ENCODE assay signal across 8 mouse cellular contexts in the genomic region with DNA sequence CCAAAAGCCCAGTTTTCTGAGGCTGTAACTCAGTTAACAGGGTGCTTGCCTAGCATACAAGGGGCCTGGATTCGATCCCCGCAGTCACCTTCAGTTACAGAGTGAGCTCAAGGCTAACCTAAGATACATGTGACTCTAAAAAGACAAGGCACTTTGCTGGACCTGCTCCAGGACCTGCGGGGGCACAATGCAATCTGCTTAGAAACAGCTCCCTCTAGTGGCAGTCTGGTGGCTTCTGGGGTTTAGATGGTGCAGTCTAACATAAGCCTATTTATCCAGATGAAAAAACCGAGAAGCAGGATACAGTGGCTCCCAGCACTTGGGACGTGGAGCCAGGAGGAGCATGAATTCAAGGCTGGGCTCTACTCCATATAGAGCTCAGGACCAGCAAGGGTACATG. TPM values are rescaled to one million over a fixed set of nuclear protein-coding genes. Genes with fewer than 3 reads are reported as not detected.
DNase-seq lines count a peak whose midpoint lies in the region; ATAC-seq lines count a peak whose summit lies in the region.

No protein-coding gene starts in this region.

- no peak for ATAC-seq in midbrain, embryonic 15.5 days (replicated peaks)

- no peak overlapping the region for H3K27ac ChIP-seq in limb, embryonic 10.5 days
- H3K27ac ChIP-seq in midbrain, embryonic 15.5 days, result 0 out of 2 replicates have a peak overlapping the region, but pooled peaks have one; percentile 31

- H3K4me3 ChIP-seq in limb, embryonic 10.5 days, result no peak overlapping the region
- H3K4me3 ChIP-seq in midbrain, embryonic 15.5 days, result no peak overlapping the region

- H3K4me1 ChIP-seq in limb, embryonic 10.5 days, result no peaks in the 10 kb centered on the region
- no peaks in the 10 kb centered on the region for H3K4me1 ChIP-seq in midbrain, embryonic 15.5 days

- intact Hi-C loops in gastrocnemius, postnatal 36 days (cut with DNase I), result no loop called here

- DNase-seq in urinary bladder, postnatal 25 days (ENCODE audit: low spot score), result peak; percentile 67
- no peak for DNase-seq in urinary bladder, postnatal 10 days (ENCODE audit: low spot score)
- peak; percentile 93 for DNase-seq in embryo, embryonic 10.5 days (ENCODE audit: low spot score)
- peak; percentile 63 to 85 for DNase-seq in gastrocnemius, postnatal 36 days
- peak; percentile 83 for DNase-seq in kidney, adult 11 months
- DNase-seq in limb, embryonic 10.5 days (ENCODE audit: low spot score), result peak; percentile 73
- peak; percentile 65 to 86 for DNase-seq in spleen, postnatal 10 days (ENCODE audit: low spot score in 2 of 2)

- peaks cover 90% of the 10 kb centered on the region for H3K36me3 ChIP-seq in limb, embryonic 10.5 days
- H3K36me3 ChIP-seq in midbrain, embryonic 15.5 days (replicated peaks), result peaks cover 26% of the 10 kb centered on the region

- no peaks in the 10 kb centered on the region for H3K9me3 ChIP-seq in limb, embryonic 10.5 days (replicated peaks)
- H3K9me3 ChIP-seq in midbrain, embryonic 15.5 days, result no peaks in the 10 kb centered on the region

- 44% methylated on average over 5 of the region's 5 CpGs for WGBS in limb, embryonic 10.5 days
- 33% methylated on average over 5 of the region's 5 CpGs for WGBS in midbrain, embryonic 15.5 days

- H3K27me3 ChIP-seq in limb, embryonic 10.5 days (ENCODE audit: low read depth, poor library complexity, severe bottlenecking), result no peaks in the 10 kb centered on the region
- H3K27me3 ChIP-seq in midbrain, embryonic 15.5 days (replicated peaks), result no peaks in the 10 kb centered on the region

- H3K4me2 ChIP-seq in midbrain, embryonic 15.5 days, result no peak overlapping the region

- H3K9ac ChIP-seq in midbrain, embryonic 15.5 days, result no peak overlapping the region

RNA-seq across cellular contexts. Expression of gene Snx21, which starts 8.7 kb away (rescaled TPM):
- total RNA-seq in gastrocnemius, postnatal 36 days (2021), result 10 to 100 TPM; 18.1 to 20.8 TPM
- polyA plus RNA-seq in limb, embryonic 10.5 days (2016; fragmentation: Nextera tagmentation; extraction: Ambion mirVana), result 9.0 and 12.2 TPM in 2 replicates
- polyA plus RNA-seq in midbrain, embryonic 15.5 days (2015; fragmentation: Nextera tagmentation; extraction: Ambion mirVana), result 34.8 and 40.6 TPM in 2 replicates

RNA-seq across cellular contexts. Expression of gene Acot8, which starts 10.4 kb away (rescaled TPM):
- total RNA-seq in gastrocnemius, postnatal 36 days (2021), result 1 to 10 TPM; 6.9 to 8.6 TPM
- polyA plus RNA-seq in limb, embryonic 10.5 days (2016; fragmentation: Nextera tagmentation; extraction: Ambion mirVana), result 14.7 and 18.4 TPM in 2 replicates
- 20.0 and 20.2 TPM in 2 replicates for polyA plus RNA-seq in midbrain, embryonic 15.5 days (2015; fragmentation: Nextera tagmentation; extraction: Ambion mirVana)

RNA-seq across cellular contexts. Expression of gene Zswim3, which starts 10.6 kb away (rescaled TPM):
- 1 to 10 TPM; 1.2 TPM for total RNA-seq in gastrocnemius, postnatal 36 days (2021)
- polyA plus RNA-seq in limb, embryonic 10.5 days (2016; fragmentation: Nextera tagmentation; extraction: Ambion mirVana), result 9.1 and 9.9 TPM in 2 replicates
- 17.8 and 18.4 TPM in 2 replicates for polyA plus RNA-seq in midbrain, embryonic 15.5 days (2015; fragmentation: Nextera tagmentation; extraction: Ambion mirVana)

RNA-seq across cellular contexts. Expression of gene Tnnc2, which starts 14.5 kb away (rescaled TPM):
- total RNA-seq in gastrocnemius, postnatal 36 days (2021), result over 10,000 TPM; 16,945 to 17,744 TPM
- polyA plus RNA-seq in limb, embryonic 10.5 days (2016; fragmentation: Nextera tagmentation; extraction: Ambion mirVana), result 0.79 and 1.3 TPM in 2 replicates
- not detected in 2 replicates for polyA plus RNA-seq in midbrain, embryonic 15.5 days (2015; fragmentation: Nextera tagmentation; extraction: Ambion mirVana)

RNA-seq across cellular contexts. Expression of gene Ube2c, which starts 24.6 kb away (rescaled TPM):
- 1 to 10 TPM; 1.0 to 1.4 TPM for total RNA-seq in gastrocnemius, postnatal 36 days (2021)
- 607 and 617 TPM in 2 replicates for polyA plus RNA-seq in limb, embryonic 10.5 days (2016; fragmentation: Nextera tagmentation; extraction: Ambion mirVana)
- polyA plus RNA-seq in midbrain, embryonic 15.5 days (2015; fragmentation: Nextera tagmentation; extraction: Ambion mirVana), result 56.6 and 64.4 TPM in 2 replicates
